Mouse (Mus musculus) megakaryocyte progenitor cell, adult 5-6 weeks (primary cell): ENCODE data around the gene Trmt10b. TPM values are rescaled to one million over a fixed set of nuclear protein-coding genes. Genes with fewer than 3 reads are reported as not detected.

Experiments
- ATAC-seq: replicated peaks from 2 replicates; pipeline ENCODE4 v1.8.0; 2016; ENCODE audit warnings: mild to moderate bottlenecking, moderate TSS enrichment, inconsistent platforms; ENCODE audit not compliant: poor library complexity
- total RNA-seq, 2 experiments: library from RNA; stranded (forward) in 1 of 2; stranded (reverse) in 1 of 2; fragments of 157-497, 149-512 nt in 1 of 2; fragments of 200-1000 nt in 1 of 2; gene quantifications; 2 replicates each; pipeline versions ENCODE4 v1.2.3 to v1.2.4; 2015 to 2017

The Trmt10b gene
- total RNA-seq, 2 experiments from 2014 or later, result 17.3 to 21.9 TPM

GRCm38 (mm10) chr4:45341669-45342249 is 44.8 kb downstream of the Trmt10b start, which contains the start of gene Dcaf10:
TSS of gene Dcaf10 (plus strand) at chr4:45342101.
- peak; percentile 96 for ATAC-seq

- ATAC-seq, result peak; percentile 35
Measured at GRCm38 (mm10) chr4:45342286-45343155, 45.6 kb downstream of the Trmt10b start, which contains the start of gene Exosc3. TSS of gene Exosc3 (minus strand) at chr4:45342732.

GRCm38 (mm10) chr4:45356653-45357052 is 59.7 kb downstream of the Trmt10b start:
- no peak for ATAC-seq

Other genes with a start within 250 kb of the Trmt10b start
- 1.2 and 3.1 TPM in 2 replicates for gene Fbxo10, start 212.5 kb upstream of the Trmt10b start, total RNA-seq (2015)
- 1.8 and 3.1 TPM in 2 replicates for gene Fbxo10, start 212.5 kb upstream of the Trmt10b start, total RNA-seq (2017)
- 231 and 253 TPM in 2 replicates for gene Tomm5, start 189.0 kb upstream of the Trmt10b start, total RNA-seq (2015)
- 239 and 266 TPM in 2 replicates for gene Tomm5, start 189.0 kb upstream of the Trmt10b start, total RNA-seq (2017)
- gene Frmpd1, start 112.3 kb upstream of the Trmt10b start, total RNA-seq (2015), result not detected in 2 replicates
- gene Frmpd1, start 112.3 kb upstream of the Trmt10b start, total RNA-seq (2017), result not detected in 2 replicates
- gene Dcaf10, start 45.0 kb downstream of the Trmt10b start, total RNA-seq (2015), result 16.2 and 16.3 TPM in 2 replicates
- 10.2 and 12.3 TPM in 2 replicates for gene Dcaf10, start 45.0 kb downstream of the Trmt10b start, total RNA-seq (2017)
- gene Exosc3, start 45.6 kb downstream of the Trmt10b start, total RNA-seq (2015), result 79.7 and 89.4 TPM in 2 replicates
- 173 and 203 TPM in 2 replicates for gene Exosc3, start 45.6 kb downstream of the Trmt10b start, total RNA-seq (2017)
- 37.6 and 43.2 TPM in 2 replicates for gene Slc25a51, start 111.6 kb downstream of the Trmt10b start, total RNA-seq (2015)
- 38.7 and 40.5 TPM in 2 replicates for gene Slc25a51, start 111.6 kb downstream of the Trmt10b start, total RNA-seq (2017)
- 1.5 TPM in 2 replicates for gene Shb, start 235.3 kb downstream of the Trmt10b start, total RNA-seq (2015)
- 2.0 and 2.8 TPM in 2 replicates for gene Shb, start 235.3 kb downstream of the Trmt10b start, total RNA-seq (2017)